Mouse (Mus musculus): ENCODE measurements around the gene RPS10-NUDT3. TPM values are rescaled to one million over a fixed set of nuclear protein-coding genes. Genes with fewer than 3 reads are reported as not detected.

RPS10-NUDT3 gene
- polyA plus RNA-seq, 1 experiment from 2014 or later: not detected

DNA sequence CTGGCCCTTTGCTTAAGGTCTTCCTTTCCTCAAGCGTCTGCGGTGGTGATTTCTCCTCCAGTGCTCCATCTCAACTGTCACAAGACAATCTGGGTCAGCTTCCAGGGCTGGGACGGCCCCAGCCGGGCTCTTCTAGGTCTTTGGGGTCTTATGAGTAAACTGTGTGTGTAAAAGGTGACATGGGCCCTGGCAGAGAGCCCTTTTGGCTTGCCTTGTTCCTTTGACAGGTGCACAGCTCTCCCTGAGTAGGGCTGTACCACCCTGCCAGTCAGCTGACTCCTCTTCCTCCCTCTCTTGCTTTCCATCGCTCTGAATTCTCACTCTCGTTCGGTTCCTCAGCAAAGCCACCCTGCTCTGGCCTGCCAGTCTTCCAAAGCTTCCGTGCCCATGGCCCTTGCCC lies 22.1 kb upstream of the RPS10-NUDT3 start:
- H3K4me2 ChIP-seq (replicated peaks; ENCODE audit: low read depth, low read length): no peak overlapping the region
- H3K36me3 ChIP-seq (ENCODE audit: control insufficient read depth, insufficient read depth, low read length): no peaks in the 10 kb centered on the region
- H3K4me3 ChIP-seq (ENCODE audit: low read length): no peak overlapping the region
- no peak for ATAC-seq (ENCODE audit: low FRiP score, low TSS enrichment)
- H3K4me1 ChIP-seq (ENCODE audit: control insufficient read depth, insufficient read depth, low read length): peaks cover 7% of the 10 kb centered on the region; the same call in 1 of the 2 replicates
- WGBS: 75% methylated on average over 8 of the region's 8 CpGs
- peaks cover 2% of the 10 kb centered on the region; the same call in 1 of the 2 replicates for H3K9me3 ChIP-seq (ENCODE audit: control insufficient read depth, low read length)
- no peak overlapping the region for H3K27ac ChIP-seq (ENCODE audit: low read depth, low read length)
- peaks cover 24% of the 10 kb centered on the region for H3K27me3 ChIP-seq (ENCODE audit: control insufficient read depth, insufficient read depth, low read length)
- no peak overlapping the region for H3K9ac ChIP-seq (ENCODE audit: low read depth, low read length)

DNA sequence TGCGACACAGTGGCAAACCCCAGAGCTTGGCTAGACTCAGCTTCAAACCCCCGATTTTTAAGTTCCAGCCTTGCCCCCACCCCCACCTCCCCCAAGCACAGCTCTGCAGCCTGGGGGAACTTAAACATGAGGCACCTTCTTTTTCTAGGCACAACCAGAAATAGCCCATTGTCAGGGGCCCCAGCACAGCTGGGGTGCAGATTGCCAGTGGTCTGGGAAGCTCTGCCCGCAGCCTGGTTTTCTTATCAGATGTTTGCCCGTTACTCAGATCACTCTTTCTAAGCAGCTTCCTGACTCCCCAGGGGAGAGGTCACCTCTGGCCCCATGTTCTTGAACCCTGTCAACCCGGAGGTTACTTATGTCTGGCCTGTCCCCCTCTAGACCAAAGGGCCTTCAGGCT lies 21.4 kb upstream of the RPS10-NUDT3 start:
- no peak overlapping the region for H3K4me2 ChIP-seq (replicated peaks; ENCODE audit: low read depth, low read length)
- peaks cover 7% of the 10 kb centered on the region; the same call in 1 of the 2 replicates for H3K4me1 ChIP-seq (ENCODE audit: control insufficient read depth, insufficient read depth, low read length)
- WGBS: 6% methylated on average over 5 of the region's 5 CpGs
- H3K27ac ChIP-seq (ENCODE audit: low read depth, low read length): no peak overlapping the region
- H3K36me3 ChIP-seq (ENCODE audit: control insufficient read depth, insufficient read depth, low read length): no peaks in the 10 kb centered on the region
- H3K4me3 ChIP-seq (ENCODE audit: low read length): no peak overlapping the region
- no peak overlapping the region for H3K9ac ChIP-seq (ENCODE audit: low read depth, low read length)
- H3K9me3 ChIP-seq (ENCODE audit: control insufficient read depth, low read length): peaks cover 2% of the 10 kb centered on the region; the same call in 1 of the 2 replicates
- ATAC-seq (ENCODE audit: low FRiP score, low TSS enrichment): no peak
- peaks cover 24% of the 10 kb centered on the region for H3K27me3 ChIP-seq (ENCODE audit: control insufficient read depth, insufficient read depth, low read length)

- Histone ChIP-seq H3K4me1 (ENCODE audit: control insufficient read depth, insufficient read depth, low read length) (peaks cover 7% of the 10 kb centered on the region; the same call in 1 of the 2 replicates), H3K27ac (ENCODE audit: low read depth, low read length) (no peak overlapping the region), H3K9me3 (ENCODE audit: control insufficient read depth, low read length) (peaks cover 2% of the 10 kb centered on the region; the same call in 1 of the 2 replicates), H3K27me3 (ENCODE audit: control insufficient read depth, insufficient read depth, low read length) (peaks cover 24% of the 10 kb centered on the region), H3K4me2 (replicated peaks; ENCODE audit: low read depth, low read length) (peak overlapping the region; percentile 83), H3K36me3 (ENCODE audit: control insufficient read depth, insufficient read depth, low read length) (no peaks in the 10 kb centered on the region), H3K9ac (ENCODE audit: low read depth, low read length) (peak overlapping the region; percentile 45; the same call in 1 of the 2 replicates), H3K4me3 (ENCODE audit: low read length) (peak overlapping the region; percentile 48)
- 1% methylated on average over 14 of the region's 14 CpGs for WGBS
- 0 out of 2 replicates have a peak, but pooled peaks have one; percentile 21 for ATAC-seq (ENCODE audit: low FRiP score, low TSS enrichment)
Observed at GRCm38 (mm10) chr17:27656011-27656399, 21.0 kb upstream of the RPS10-NUDT3 start.

DNA sequence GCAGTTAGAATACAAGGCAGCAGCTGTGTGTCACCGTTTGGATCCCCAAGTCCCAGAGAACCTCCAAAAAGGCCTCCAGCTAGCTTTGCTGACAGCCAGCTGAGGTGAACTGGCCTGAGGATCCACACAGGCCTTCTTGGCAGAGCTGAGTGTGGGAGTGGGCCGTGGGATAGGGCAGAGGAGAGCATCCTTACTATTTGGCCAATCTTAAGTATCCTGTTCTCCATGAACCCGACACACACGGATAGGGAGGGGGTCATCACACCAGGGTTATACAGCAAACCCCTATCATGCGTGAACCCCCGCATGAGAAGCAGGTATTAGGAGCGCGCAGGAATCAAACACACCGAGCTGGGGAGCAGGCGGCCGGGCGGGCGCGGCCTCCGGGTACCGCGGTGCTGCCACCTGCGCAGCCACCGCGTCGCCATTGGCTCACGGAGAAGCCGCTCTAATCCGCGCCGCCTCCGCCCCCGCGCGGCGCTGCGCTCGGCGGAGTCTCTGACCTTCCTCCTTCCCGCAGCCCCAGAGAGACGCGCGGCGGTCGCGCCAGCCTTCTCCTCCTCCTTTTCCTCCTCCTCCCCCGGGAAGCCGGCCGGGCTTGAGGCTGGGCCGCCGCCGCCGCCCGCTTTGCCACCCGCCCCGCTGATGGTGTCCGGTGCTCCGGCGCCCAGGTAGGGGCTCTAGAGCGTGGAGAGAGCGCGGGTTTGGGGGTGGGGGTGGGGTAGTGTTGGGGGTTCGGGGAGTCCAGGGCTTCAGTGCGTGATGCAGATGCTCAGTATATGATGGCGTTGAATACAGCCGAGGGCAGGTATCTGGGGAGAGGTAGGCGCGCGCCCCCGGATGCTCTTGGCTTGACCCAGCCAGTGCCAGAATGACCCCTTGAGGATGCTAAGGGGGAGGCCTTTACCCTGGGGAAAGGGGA lies 20.3 kb upstream of the RPS10-NUDT3 start, which contains the start of gene Pacsin1:
TSS of gene Pacsin1 (plus strand) at position 421 of the 922 bp plus-strand sequence.
- Histone ChIP-seq H3K9me3 (ENCODE audit: control insufficient read depth, low read length) (peaks cover 2% of the 10 kb centered on the region; the same call in 1 of the 2 replicates), H3K4me2 (replicated peaks; ENCODE audit: low read depth, low read length) (peak within 1 kb of the TSS; percentile 83), H3K4me1 (ENCODE audit: control insufficient read depth, insufficient read depth, low read length) (peaks cover 7% of the 10 kb centered on the region; the same call in 1 of the 2 replicates), H3K27me3 (ENCODE audit: control insufficient read depth, insufficient read depth, low read length) (peaks cover 24% of the 10 kb centered on the region), H3K9ac (ENCODE audit: low read depth, low read length) (peak within 1 kb of the TSS; percentile 45), H3K36me3 (ENCODE audit: control insufficient read depth, insufficient read depth, low read length) (no peaks in the 10 kb centered on the region), H3K4me3 (ENCODE audit: low read length) (peak within 1 kb of the TSS; percentile 48), H3K27ac (ENCODE audit: low read depth, low read length) (no peak within 1 kb of the TSS)
- peak; percentile 43; the same call in 1 of the 2 replicates for ATAC-seq (ENCODE audit: low FRiP score, low TSS enrichment)
- 2% methylated on average over 47 of the region's 65 CpGs for WGBS

GRCm38 (mm10) chr17:27653253-27653959 lies 18.4 kb upstream of the RPS10-NUDT3 start:
- no peak overlapping the region for H3K4me2 ChIP-seq (replicated peaks; ENCODE audit: low read depth, low read length)
- H3K9me3 ChIP-seq (ENCODE audit: control insufficient read depth, low read length): no peaks in the 10 kb centered on the region
- no peak overlapping the region for H3K4me3 ChIP-seq (ENCODE audit: low read length)
- H3K27ac ChIP-seq (ENCODE audit: low read depth, low read length): no peak overlapping the region
- no peak overlapping the region for H3K9ac ChIP-seq (ENCODE audit: low read depth, low read length)
- H3K36me3 ChIP-seq (ENCODE audit: control insufficient read depth, insufficient read depth, low read length): no peaks in the 10 kb centered on the region
- H3K4me1 ChIP-seq (ENCODE audit: control insufficient read depth, insufficient read depth, low read length): peaks cover 7% of the 10 kb centered on the region; the same call in 1 of the 2 replicates
- 40% methylated on average over 10 of the region's 10 CpGs for WGBS
- peaks cover 24% of the 10 kb centered on the region for H3K27me3 ChIP-seq (ENCODE audit: control insufficient read depth, insufficient read depth, low read length)
- ATAC-seq (ENCODE audit: low FRiP score, low TSS enrichment): no peak

DNA sequence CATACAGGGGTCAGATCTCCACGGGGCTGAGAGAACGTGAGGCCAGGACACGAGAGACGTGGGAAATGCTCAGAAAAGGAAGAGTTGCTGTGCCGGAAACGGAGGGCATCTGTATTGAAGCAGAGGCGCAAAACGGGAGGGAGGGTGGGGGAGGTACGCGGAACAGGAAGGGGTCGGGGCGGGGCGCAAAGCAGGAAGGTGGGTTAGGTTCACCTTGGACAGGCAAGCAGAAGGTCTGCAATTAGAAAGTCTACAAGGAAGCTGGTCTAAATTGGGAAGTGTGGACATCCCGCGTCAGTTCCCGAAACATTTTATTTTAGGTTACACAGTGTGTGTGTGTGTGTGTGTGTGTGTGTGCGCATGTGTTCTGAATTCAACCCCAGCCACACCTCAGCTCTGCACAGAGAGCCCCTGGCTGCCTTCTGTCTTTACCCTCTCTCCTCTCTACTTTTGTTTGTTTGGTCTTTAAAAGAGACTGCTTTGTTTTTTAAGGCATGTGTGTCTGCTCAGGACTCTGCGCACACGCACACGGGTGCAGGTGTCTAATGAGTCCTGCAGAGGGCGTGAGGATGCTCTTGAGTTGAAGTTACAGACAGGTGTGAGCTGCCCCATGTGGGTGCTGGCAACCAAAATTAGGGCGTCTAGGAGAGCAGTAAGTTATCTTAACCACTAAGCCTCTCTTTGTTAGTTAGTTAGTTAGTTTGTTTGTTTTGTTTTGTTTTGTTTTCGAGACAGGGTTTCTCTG lies 17.2 kb upstream of the RPS10-NUDT3 start:
- ATAC-seq (ENCODE audit: low FRiP score, low TSS enrichment): no peak
- no peak overlapping the region for H3K9ac ChIP-seq (ENCODE audit: low read depth, low read length)
- H3K4me2 ChIP-seq (replicated peaks; ENCODE audit: low read depth, low read length): no peak overlapping the region
- H3K27me3 ChIP-seq (ENCODE audit: control insufficient read depth, insufficient read depth, low read length): peaks cover 24% of the 10 kb centered on the region
- no peak overlapping the region for H3K27ac ChIP-seq (ENCODE audit: low read depth, low read length)
- no peaks in the 10 kb centered on the region for H3K9me3 ChIP-seq (ENCODE audit: control insufficient read depth, low read length)
- peaks cover 7% of the 10 kb centered on the region; the same call in 1 of the 2 replicates for H3K4me1 ChIP-seq (ENCODE audit: control insufficient read depth, insufficient read depth, low read length)
- WGBS: 78% methylated on average over 23 of the region's 23 CpGs
- H3K4me3 ChIP-seq (ENCODE audit: low read length): no peak overlapping the region
- no peaks in the 10 kb centered on the region for H3K36me3 ChIP-seq (ENCODE audit: control insufficient read depth, insufficient read depth, low read length)

DNA sequence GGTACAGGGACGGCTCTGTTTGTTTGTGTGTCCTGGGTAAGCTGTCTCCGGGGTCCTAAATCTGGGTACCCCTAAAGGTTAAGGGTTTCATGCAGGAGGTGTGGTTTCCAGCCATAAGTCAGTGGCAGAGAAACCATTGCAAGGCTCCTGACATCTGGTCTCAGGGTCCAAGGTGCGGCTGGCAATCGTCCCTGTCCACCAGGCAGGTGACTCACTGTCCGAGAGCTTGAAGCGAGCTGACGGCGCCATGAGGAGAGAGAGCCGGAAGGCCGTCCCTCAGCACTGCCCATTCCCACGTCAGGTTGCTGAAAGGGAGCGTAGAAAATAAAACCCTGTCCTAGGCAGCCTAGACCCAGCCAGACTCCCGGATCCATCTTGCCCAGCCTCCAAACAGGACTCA lies 15.6 kb upstream of the RPS10-NUDT3 start:
- Histone ChIP-seq H3K9me3 (ENCODE audit: control insufficient read depth, low read length) (no peaks in the 10 kb centered on the region), H3K4me2 (replicated peaks; ENCODE audit: low read depth, low read length) (no peak overlapping the region), H3K27me3 (ENCODE audit: control insufficient read depth, insufficient read depth, low read length) (peaks cover 14% of the 10 kb centered on the region), H3K9ac (ENCODE audit: low read depth, low read length) (no peak overlapping the region), H3K27ac (ENCODE audit: low read depth, low read length) (no peak overlapping the region), H3K4me1 (ENCODE audit: control insufficient read depth, insufficient read depth, low read length) (peaks cover 3% of the 10 kb centered on the region; the same call in 1 of the 2 replicates), H3K36me3 (ENCODE audit: control insufficient read depth, insufficient read depth, low read length) (no peaks in the 10 kb centered on the region), H3K4me3 (ENCODE audit: low read length) (no peak overlapping the region)
- ATAC-seq (ENCODE audit: low FRiP score, low TSS enrichment): no peak
- 74% methylated on average over 13 of the region's 13 CpGs for WGBS

- Histone ChIP-seq H3K9me3 (ENCODE audit: control insufficient read depth, low read length) (no peaks in the 10 kb centered on the region), H3K9ac (ENCODE audit: low read depth, low read length) (no peak overlapping the region), H3K4me3 (ENCODE audit: low read length) (no peak overlapping the region), H3K27me3 (ENCODE audit: control insufficient read depth, insufficient read depth, low read length) (peaks cover 9% of the 10 kb centered on the region), H3K4me2 (replicated peaks; ENCODE audit: low read depth, low read length) (no peak overlapping the region), H3K4me1 (ENCODE audit: control insufficient read depth, insufficient read depth, low read length) (no peaks in the 10 kb centered on the region), H3K36me3 (ENCODE audit: control insufficient read depth, insufficient read depth, low read length) (no peaks in the 10 kb centered on the region), H3K27ac (ENCODE audit: low read depth, low read length) (no peak overlapping the region)
- WGBS: 5% methylated on average over 12 of the region's 12 CpGs
- 0 out of 2 replicates have a peak, but pooled peaks have one; percentile 10 for ATAC-seq (ENCODE audit: low FRiP score, low TSS enrichment)
Observed at GRCm38 (mm10) chr17:27650160-27650559, 15.1 kb upstream of the RPS10-NUDT3 start.

All from kidney, embryonic 14.5 days (tissue).